Mouse (Mus musculus): ENCODE results near the gene Gm14137. TPM values are rescaled to one million over a fixed set of nuclear protein-coding genes. Genes with fewer than 3 reads are reported as not detected.

Gm14137 gene
- polyA plus RNA-seq, 1 experiment from 2014 or later, result 5.4 TPM

DNA sequence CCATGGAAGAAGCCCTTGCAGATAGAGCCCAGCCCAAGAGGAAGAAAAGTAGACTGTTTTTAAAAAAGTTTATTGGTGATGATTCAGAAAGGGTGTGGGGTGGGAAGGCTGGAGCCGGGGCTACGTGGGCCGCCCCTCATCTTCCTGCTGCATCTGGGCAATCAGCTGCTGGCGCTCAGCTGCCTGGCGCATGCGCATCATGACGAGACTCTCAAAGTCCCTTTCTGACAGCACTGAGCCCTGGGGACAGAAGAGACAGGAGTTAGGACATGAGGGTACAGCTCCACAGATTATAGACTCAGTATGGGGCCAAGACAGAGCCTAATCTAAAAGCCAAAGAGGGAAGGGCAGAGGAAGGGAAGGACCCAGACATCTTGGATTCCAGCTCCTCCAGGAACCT, 1.9 kb upstream of the Gm14137 start:
- no peak overlapping the region for H3K9ac ChIP-seq
- WGBS, result 82% methylated on average over 7 of the region's 7 CpGs

DNA sequence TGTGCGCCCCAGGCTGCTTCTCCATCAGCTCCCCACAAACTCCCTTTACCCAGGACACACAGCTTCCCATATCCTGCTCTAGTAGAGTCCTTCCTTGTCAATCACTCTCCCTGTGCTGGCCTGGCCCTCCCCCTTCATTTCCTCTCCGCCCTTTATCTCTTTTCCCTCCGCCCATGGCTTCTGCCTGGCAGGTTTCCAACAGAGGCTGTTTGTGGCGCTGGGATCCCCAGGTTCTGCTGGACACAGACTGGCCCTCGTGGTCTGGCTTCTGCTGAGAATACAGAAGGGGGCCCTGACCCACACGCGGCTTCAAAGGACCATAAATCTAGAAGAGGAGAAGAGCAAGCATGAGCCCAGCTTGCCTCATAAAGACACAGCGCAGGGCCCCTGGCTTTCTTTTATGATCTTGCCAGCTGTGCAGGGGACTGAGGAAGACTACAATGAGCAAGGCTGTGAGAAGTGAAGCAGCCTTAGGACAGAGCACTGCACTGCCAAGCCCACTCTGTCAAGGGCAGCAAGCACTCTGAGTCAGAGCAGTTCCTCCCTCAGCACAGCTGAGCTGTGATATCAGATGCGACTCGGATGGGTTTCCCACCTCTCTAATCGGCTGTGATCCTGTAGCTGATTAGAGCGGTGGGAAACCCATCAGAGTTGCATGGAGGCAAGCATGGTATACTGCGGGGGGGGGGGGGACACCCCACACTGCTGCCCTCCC, 1.3 kb upstream of the Gm14137 start:
- Histone ChIP-seq H3K4me1 (peaks cover 10% of the 10 kb centered on the region), H3K4me3 (replicated peaks) (no peak overlapping the region), H3K27me3 (no peaks in the 10 kb centered on the region), H3K9me3 (replicated peaks) (no peaks in the 10 kb centered on the region), H3K9ac (no peak overlapping the region), H3K4me2 (replicated peaks) (no peak overlapping the region), H3K36me3 (peaks cover 14% of the 10 kb centered on the region; the same call in 1 of the 2 replicates), H3K27ac (replicated peaks) (peak overlapping the region; percentile 35; the same call in 1 of the 2 replicates)
- 32% methylated on average over 13 of the region's 13 CpGs for WGBS
- ATAC-seq (ENCODE audit: insufficient number of reproducible peaks, low FRiP score, low TSS enrichment, low read depth), result no peak

More for the DNA sequence above, 1.9 kb upstream of the Gm14137 start:
- H3K4me1 ChIP-seq, result peaks cover 16% of the 10 kb centered on the region
- no peak for ATAC-seq (ENCODE audit: insufficient number of reproducible peaks, low FRiP score, low TSS enrichment, low read depth)
- H3K9me3 ChIP-seq (replicated peaks), result no peaks in the 10 kb centered on the region
- no peak overlapping the region for H3K4me2 ChIP-seq (replicated peaks)
- peaks cover 4% of the 10 kb centered on the region; the same call in 1 of the 2 replicates for H3K27me3 ChIP-seq
- H3K36me3 ChIP-seq, result peaks cover 10% of the 10 kb centered on the region; the same call in 1 of the 2 replicates
- H3K4me3 ChIP-seq (replicated peaks), result no peak overlapping the region
- no peak overlapping the region for H3K27ac ChIP-seq (replicated peaks)

- Histone ChIP-seq H3K9ac (no peak overlapping the region), H3K4me3 (replicated peaks) (no peak overlapping the region), H3K4me1 (peaks cover 9% of the 10 kb centered on the region; the same call in 1 of the 2 replicates), H3K27me3 (no peaks in the 10 kb centered on the region), H3K27ac (replicated peaks) (peak overlapping the region; percentile 49; the same call in 1 of the 2 replicates), H3K4me2 (replicated peaks) (no peak overlapping the region), H3K9me3 (replicated peaks) (no peaks in the 10 kb centered on the region), H3K36me3 (peaks cover 21% of the 10 kb centered on the region)
- 64% methylated on average over 14 of the region's 14 CpGs for WGBS
- ATAC-seq (ENCODE audit: insufficient number of reproducible peaks, low FRiP score, low TSS enrichment, low read depth), result no peak
Observed at GRCm38 (mm10) chr2:119174866-119175265, 557 bp downstream of the Gm14137 start.

DNA sequence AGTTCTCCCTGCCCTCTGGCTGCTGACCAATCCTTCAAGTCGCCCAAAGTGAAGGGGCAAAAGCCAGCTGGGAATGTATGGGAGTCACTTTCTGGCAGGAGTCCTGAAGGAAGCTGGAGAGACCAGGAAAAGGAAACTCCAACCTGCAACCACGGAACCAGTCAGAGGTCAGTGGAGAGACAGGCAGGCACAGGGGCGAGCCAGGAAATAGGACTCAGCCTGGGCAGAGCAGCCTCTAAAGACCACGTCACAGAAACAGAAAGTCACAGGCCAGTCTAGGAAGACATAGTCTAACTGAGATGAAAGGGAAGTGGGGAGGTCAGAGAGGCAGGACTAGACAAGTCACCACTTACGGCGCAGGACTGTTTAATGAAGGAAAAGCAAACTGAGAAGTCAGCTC, 1.3 kb downstream of the Gm14137 start:
- no peak overlapping the region for H3K4me3 ChIP-seq (replicated peaks)
- H3K4me1 ChIP-seq, result peaks cover 9% of the 10 kb centered on the region; the same call in 1 of the 2 replicates
- H3K9ac ChIP-seq, result no peak overlapping the region
- H3K4me2 ChIP-seq (replicated peaks), result no peak overlapping the region
- H3K27me3 ChIP-seq, result no peaks in the 10 kb centered on the region
- WGBS, result 54% methylated on average over 6 of the region's 6 CpGs
- H3K27ac ChIP-seq (replicated peaks), result no peak overlapping the region
- H3K36me3 ChIP-seq, result peaks cover 29% of the 10 kb centered on the region
- no peak for ATAC-seq (ENCODE audit: insufficient number of reproducible peaks, low FRiP score, low TSS enrichment, low read depth)
- H3K9me3 ChIP-seq (replicated peaks), result no peaks in the 10 kb centered on the region

DNA sequence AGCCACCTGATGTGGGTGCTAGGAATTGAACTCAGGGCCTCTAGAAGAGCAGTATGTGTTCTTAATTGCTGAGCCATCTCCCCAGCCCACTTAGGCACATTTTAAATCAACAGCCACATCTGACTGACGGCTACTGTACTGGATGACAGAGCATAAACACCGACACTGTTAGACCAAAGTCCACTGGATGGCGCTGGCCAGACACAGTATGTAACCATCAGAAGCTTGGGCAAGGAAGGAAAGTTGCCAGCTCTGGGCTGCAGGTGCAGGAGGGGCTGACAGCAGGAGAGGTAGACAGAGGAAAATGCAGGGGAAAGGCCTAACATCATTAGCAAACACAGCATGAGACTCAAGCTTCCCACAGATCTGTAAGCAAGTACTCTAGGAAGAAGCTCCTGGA, 2.5 kb downstream of the Gm14137 start:
- Histone ChIP-seq H3K9me3 (replicated peaks) (no peaks in the 10 kb centered on the region), H3K4me1 (peaks cover 9% of the 10 kb centered on the region; the same call in 1 of the 2 replicates), H3K4me3 (replicated peaks) (no peak overlapping the region), H3K27me3 (no peaks in the 10 kb centered on the region), H3K4me2 (replicated peaks) (no peak overlapping the region), H3K36me3 (peaks cover 33% of the 10 kb centered on the region), H3K9ac (no peak overlapping the region), H3K27ac (replicated peaks) (no peak overlapping the region)
- WGBS, result 48% methylated on average over 3 of the region's 3 CpGs
- ATAC-seq (ENCODE audit: insufficient number of reproducible peaks, low FRiP score, low TSS enrichment, low read depth), result no peak

GRCm38 (mm10) chr2:119177384-119177939, 3.2 kb downstream of the Gm14137 start:
- Histone ChIP-seq H3K9me3 (replicated peaks) (no peaks in the 10 kb centered on the region), H3K9ac (no peak overlapping the region), H3K4me3 (replicated peaks) (no peak overlapping the region), H3K36me3 (peaks cover 33% of the 10 kb centered on the region), H3K4me2 (replicated peaks) (no peak overlapping the region), H3K4me1 (peaks cover 9% of the 10 kb centered on the region; the same call in 1 of the 2 replicates), H3K27ac (replicated peaks) (no peak overlapping the region), H3K27me3 (no peaks in the 10 kb centered on the region)
- 73% methylated on average over 5 of the region's 5 CpGs for WGBS
- no peak for ATAC-seq (ENCODE audit: insufficient number of reproducible peaks, low FRiP score, low TSS enrichment, low read depth)

DNA sequence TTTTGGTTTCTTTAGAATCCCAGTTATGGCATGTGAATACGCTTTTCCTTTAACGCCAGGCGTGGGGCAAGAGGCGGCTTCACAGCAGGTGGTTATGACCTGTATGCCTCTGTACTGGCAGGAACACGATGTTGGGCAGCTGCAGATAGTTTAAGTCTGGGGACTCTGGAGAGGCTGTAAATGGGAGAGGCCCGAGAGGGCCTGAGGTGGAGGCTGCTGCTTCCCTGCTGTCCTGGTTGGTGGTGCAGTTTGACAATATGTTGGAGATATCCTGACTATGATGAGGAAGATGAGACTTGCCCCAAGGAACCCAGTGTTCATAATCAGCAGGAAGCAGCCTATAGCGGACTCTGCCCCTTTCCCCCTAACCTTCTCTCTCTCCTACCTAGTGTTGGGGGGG, 8.6 kb downstream of the Gm14137 start:
- Histone ChIP-seq H3K36me3 (peaks cover 48% of the 10 kb centered on the region), H3K9me3 (replicated peaks) (no peaks in the 10 kb centered on the region), H3K9ac (no peak overlapping the region), H3K4me3 (replicated peaks) (no peak overlapping the region), H3K4me2 (replicated peaks) (no peak overlapping the region), H3K4me1 (no peaks in the 10 kb centered on the region), H3K27ac (replicated peaks) (no peak overlapping the region), H3K27me3 (no peaks in the 10 kb centered on the region)
- WGBS, result 82% methylated on average over 7 of the region's 7 CpGs
- ATAC-seq (ENCODE audit: insufficient number of reproducible peaks, low FRiP score, low TSS enrichment, low read depth), result no peak

GRCm38 (mm10) chr2:119189029-119189710, 14.9 kb downstream of the Gm14137 start:
- Histone ChIP-seq H3K4me2 (replicated peaks) (peak overlapping the region; percentile 58), H3K9me3 (replicated peaks) (no peaks in the 10 kb centered on the region), H3K36me3 (peaks cover 14% of the 10 kb centered on the region), H3K27ac (replicated peaks) (no peak overlapping the region), H3K4me3 (replicated peaks) (peak overlapping the region; percentile 33), H3K27me3 (no peaks in the 10 kb centered on the region), H3K4me1 (0 out of 2 replicates have a peak, but pooled peaks cover 4% of the 10 kb centered on the region), H3K9ac (no peak overlapping the region)
- 3% methylated on average over 15 of the region's 15 CpGs for WGBS
- ATAC-seq (ENCODE audit: insufficient number of reproducible peaks, low FRiP score, low TSS enrichment, low read depth), result peak; percentile 82

GRCm38 (mm10) chr2:119190969-119191368, 16.7 kb downstream of the Gm14137 start:
- H3K36me3 ChIP-seq, result no peaks in the 10 kb centered on the region
- H3K4me1 ChIP-seq, result 0 out of 2 replicates have a peak, but pooled peaks cover 4% of the 10 kb centered on the region
- WGBS, result 84% methylated on average over 5 of the region's 5 CpGs
- no peak overlapping the region for H3K4me2 ChIP-seq (replicated peaks)
- H3K9me3 ChIP-seq (replicated peaks), result no peaks in the 10 kb centered on the region
- no peak overlapping the region for H3K4me3 ChIP-seq (replicated peaks)
- no peak overlapping the region for H3K9ac ChIP-seq
- no peak for ATAC-seq (ENCODE audit: insufficient number of reproducible peaks, low FRiP score, low TSS enrichment, low read depth)
- H3K27ac ChIP-seq (replicated peaks), result no peak overlapping the region; the same call in 1 of the 2 replicates
- no peaks in the 10 kb centered on the region for H3K27me3 ChIP-seq

DNA sequence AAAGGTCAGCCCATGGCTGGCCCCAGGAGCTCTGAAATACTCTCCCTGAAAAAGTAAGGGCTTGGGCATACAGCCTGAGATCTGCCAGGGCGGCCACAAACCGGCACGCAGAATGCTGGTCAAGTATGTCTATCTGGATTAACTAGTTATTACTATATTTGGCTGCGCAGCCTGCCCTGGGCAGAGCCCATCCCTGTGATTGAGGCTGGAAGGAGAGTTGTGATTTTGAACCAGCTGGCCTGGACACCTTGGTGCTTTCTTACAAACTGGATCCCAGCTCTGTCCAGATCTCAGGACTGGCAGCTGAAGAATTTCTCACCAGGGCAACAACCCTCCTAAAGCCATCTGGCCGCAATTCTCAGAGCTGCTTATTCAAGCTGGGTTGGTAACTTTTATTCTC, 19.8 kb downstream of the Gm14137 start:
- 81% methylated on average over 5 of the region's 5 CpGs for WGBS
- ATAC-seq (ENCODE audit: insufficient number of reproducible peaks, low FRiP score, low TSS enrichment, low read depth), result no peak

More for the DNA sequence above, 19.8 kb downstream of the Gm14137 start:
- H3K4me2 ChIP-seq (replicated peaks), result no peak overlapping the region
- H3K36me3 ChIP-seq, result no peaks in the 10 kb centered on the region
- no peak overlapping the region for H3K4me3 ChIP-seq (replicated peaks)
- H3K4me1 ChIP-seq, result peaks cover 15% of the 10 kb centered on the region
- H3K9me3 ChIP-seq (replicated peaks), result no peaks in the 10 kb centered on the region
- H3K27ac ChIP-seq (replicated peaks), result no peak overlapping the region; the same call in 1 of the 2 replicates
- H3K9ac ChIP-seq, result no peak overlapping the region
- H3K27me3 ChIP-seq, result no peaks in the 10 kb centered on the region

Measured in embryonic facial prominence, embryonic 15.5 days (tissue).